Mouse (Mus musculus) stomach, embryonic 15.5 days (tissue): ENCODE results near the gene Pdzrn3. TPM values are rescaled to one million over a fixed set of nuclear protein-coding genes. Genes with fewer than 3 reads are reported as not detected.

Experiments used
- ATAC-seq: fragments of 200-750 bp; cut with Nextera tagmentation; 2 replicates; pipeline ENCODE4 v1.8.0; 2017; ENCODE audit warnings: low read depth, moderate number of reproducible peaks, moderate TSS enrichment; ENCODE audit not compliant: insufficient read depth, low FRiP score
- H3K27ac ChIP-seq: fragments of 300-500 bp; sonication (generic); 2 replicates; pipeline ENCODE4 v1.5.1; 2015; ENCODE audit warnings: mild to moderate bottlenecking, inconsistent platforms
- H3K27me3 ChIP-seq: fragments of 300-500 bp; sonication (generic); replicated peaks from 2 replicates; pipeline ENCODE4 v1.6.1; 2015; ENCODE audit warnings: inconsistent platforms
- H3K36me3 ChIP-seq: fragments of 300-500 bp; sonication (generic); 2 replicates; pipeline ENCODE4 v1.6.1; 2015; ENCODE audit warnings: inconsistent platforms
- H3K4me1 ChIP-seq: fragments of 300-500 bp; sonication (generic); 2 replicates; pipeline ENCODE4 v1.6.1; 2015; ENCODE audit warnings: inconsistent platforms
- H3K4me2 ChIP-seq: fragments of 300-500 bp; sonication (generic); 2 replicates; pipeline ENCODE4 v1.6.1; 2015; ENCODE audit warnings: mild to moderate bottlenecking, inconsistent platforms
- H3K4me3 ChIP-seq: fragments of 300-500 bp; sonication (generic); replicated peaks from 2 replicates; pipeline ENCODE4 v1.5.1; 2015; ENCODE audit warnings: inconsistent platforms
- H3K9ac ChIP-seq: fragments of 300-500 bp; sonication (generic); 2 replicates; pipeline ENCODE4 v1.6.1; 2015; ENCODE audit warnings: inconsistent platforms
- H3K9me3 ChIP-seq: fragments of 300-500 bp; sonication (generic); 2 replicates; pipeline ENCODE4 v1.6.1; 2016; ENCODE audit warnings: inconsistent platforms
- WGBS: fragments of 180-500 bp; shearing (Covaris S2); methylation state at CpG from one replicate; pipeline ENCODE4 v1.1.7; 2015; 5-methylcytosine and 5-hydroxymethylcytosine counted together
- polyA plus RNA-seq: library from polyadenylated mRNA; unstranded; fragments of >200 nt; fragmentation: Nextera tagmentation; extraction: Ambion mirVana; gene quantifications from 2 replicates; pipeline ENCODE4 v1.2.1, GENCODE M21; 2015

Pdzrn3 gene
- polyA plus RNA-seq, 1 experiment from 2014 or later: 12.5 TPM

DNA sequence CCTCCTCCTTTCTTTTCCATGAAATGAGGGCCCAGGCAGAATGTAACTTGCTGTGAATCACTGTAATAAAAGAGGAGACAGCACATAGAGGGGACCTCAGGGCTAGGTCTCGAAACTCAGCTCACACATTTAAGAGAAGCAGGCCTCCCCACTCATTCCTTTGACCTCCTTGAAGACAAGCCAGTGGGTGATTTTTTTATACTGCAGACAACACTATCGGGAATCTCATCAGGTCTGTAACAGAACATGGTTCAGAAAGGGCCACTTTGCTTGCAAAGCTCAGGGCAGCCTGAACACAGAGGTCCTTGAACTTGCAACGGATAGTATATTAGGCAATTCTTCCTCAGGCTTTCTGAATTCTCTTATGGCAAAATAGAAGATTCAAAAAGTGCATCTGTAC is 93.8 kb downstream of the Pdzrn3 start:
- H3K27ac ChIP-seq: peak overlapping the region; percentile 17; the same call in 1 of the 2 replicates

DNA sequence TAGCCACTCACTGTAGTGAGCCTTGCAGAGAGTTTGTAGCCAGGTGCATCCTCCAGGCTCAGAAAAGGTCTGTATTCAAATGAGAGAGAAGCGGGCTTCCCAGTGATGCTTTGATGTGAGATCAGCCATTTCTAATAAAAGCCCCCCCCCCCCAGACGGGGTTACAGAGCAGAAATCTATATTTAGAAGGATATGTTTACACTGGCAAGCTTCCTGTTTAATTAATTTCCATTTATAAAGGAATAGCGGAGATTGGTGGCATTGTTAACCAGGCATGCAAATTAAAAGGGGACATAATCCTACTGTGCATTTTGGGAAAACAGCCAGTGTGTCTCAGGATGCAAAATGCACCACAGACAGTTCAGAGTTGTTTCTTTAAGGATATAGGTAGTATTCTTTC is 96.1 kb downstream of the Pdzrn3 start:
- 36% methylated on average over 3 of the region's 3 CpGs for WGBS
- Histone ChIP-seq H3K27me3 (no peaks in the 10 kb centered on the region), H3K9ac (no peak overlapping the region), H3K4me1 (peaks cover 26% of the 10 kb centered on the region; the same call in 1 of the 2 replicates), H3K9me3 (no peaks in the 10 kb centered on the region), H3K27ac (0 out of 2 replicates have a peak overlapping the region, but pooled peaks have one; percentile 37), H3K36me3 (no peaks in the 10 kb centered on the region), H3K4me2 (no peak overlapping the region), H3K4me3 (no peak overlapping the region)
- no peak for ATAC-seq

More for the DNA sequence above, 93.8 kb downstream of the Pdzrn3 start:
- ATAC-seq: no peak
- no peaks in the 10 kb centered on the region for H3K9me3 ChIP-seq
- peaks cover 19% of the 10 kb centered on the region; the same call in 1 of the 2 replicates for H3K4me1 ChIP-seq
- no peaks in the 10 kb centered on the region for H3K27me3 ChIP-seq
- H3K9ac ChIP-seq: no peak overlapping the region
- no peak overlapping the region for H3K4me2 ChIP-seq
- H3K4me3 ChIP-seq: no peak overlapping the region
- 54% methylated on average over 3 of the region's 3 CpGs for WGBS
- H3K36me3 ChIP-seq: no peaks in the 10 kb centered on the region

DNA sequence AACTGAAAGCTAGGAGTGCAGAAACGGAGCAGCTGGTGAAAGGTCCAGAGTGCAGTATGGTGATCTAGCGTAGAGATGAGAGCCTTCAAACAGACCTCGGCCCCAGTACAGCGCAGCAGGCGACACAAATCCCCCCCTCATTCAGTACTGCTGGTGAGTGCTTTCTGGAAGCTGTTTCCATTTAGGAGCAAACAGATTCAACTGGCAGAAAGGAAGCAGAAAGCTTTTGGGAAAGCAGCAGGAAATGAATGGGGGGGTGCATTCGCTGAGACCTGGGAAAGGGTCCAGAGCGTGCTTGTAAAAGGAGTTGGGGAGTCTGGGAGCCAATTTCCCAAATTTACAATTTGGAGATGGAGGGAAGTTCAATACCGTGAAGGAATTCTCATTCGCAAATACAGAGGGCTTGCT is 96.9 kb downstream of the Pdzrn3 start:
- peak overlapping the region; percentile 19; the same call in 1 of the 2 replicates for H3K4me2 ChIP-seq
- H3K36me3 ChIP-seq: no peaks in the 10 kb centered on the region
- H3K4me3 ChIP-seq: no peak overlapping the region
- ATAC-seq: peak; percentile 56; the same call in 1 of the 2 replicates
- no peaks in the 10 kb centered on the region for H3K9me3 ChIP-seq
- H3K27ac ChIP-seq: peak overlapping the region; percentile 65
- peaks cover 26% of the 10 kb centered on the region; the same call in 1 of the 2 replicates for H3K4me1 ChIP-seq
- 34% methylated on average over 9 of the region's 9 CpGs for WGBS
- H3K9ac ChIP-seq: no peak overlapping the region
- H3K27me3 ChIP-seq: no peaks in the 10 kb centered on the region

DNA sequence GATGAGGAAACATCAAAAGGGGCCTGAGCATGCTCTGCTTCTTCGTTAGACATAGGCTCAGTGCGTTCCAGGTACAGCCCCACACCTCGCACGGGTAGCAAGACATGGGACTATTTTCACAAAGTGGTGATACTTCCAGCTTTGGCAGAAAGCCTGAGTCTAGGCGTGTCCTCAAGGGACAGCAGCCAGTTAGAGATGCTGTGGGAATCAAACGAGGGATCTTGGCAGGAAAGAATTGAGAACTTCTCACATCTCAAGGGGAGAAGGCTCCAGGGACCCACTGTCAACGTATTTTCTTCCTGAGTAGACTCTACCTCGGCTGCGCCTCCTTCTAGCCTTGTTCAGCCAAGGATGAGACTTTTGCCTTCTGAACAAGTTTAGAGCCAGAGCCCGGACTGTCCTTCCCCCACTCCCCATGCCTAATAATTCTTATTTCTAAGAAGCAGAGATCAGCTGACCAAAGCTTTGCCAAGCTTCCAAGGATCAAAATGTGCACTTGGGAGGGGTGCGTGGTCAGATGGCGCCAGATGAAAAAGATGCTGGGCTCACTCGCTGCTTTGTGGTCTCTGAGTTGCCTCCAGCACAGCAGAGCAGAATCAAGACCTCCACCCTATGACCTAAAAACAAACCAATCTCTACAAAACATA is 99.3 kb downstream of the Pdzrn3 start:
- Histone ChIP-seq H3K9me3 (no peaks in the 10 kb centered on the region), H3K4me3 (no peak overlapping the region), H3K27me3 (no peaks in the 10 kb centered on the region), H3K9ac (no peak overlapping the region), H3K36me3 (no peaks in the 10 kb centered on the region), H3K27ac (peak overlapping the region; percentile 35; the same call in 1 of the 2 replicates), H3K4me1 (peaks cover 25% of the 10 kb centered on the region; the same call in 1 of the 2 replicates), H3K4me2 (no peak overlapping the region)
- WGBS: 70% methylated on average over 13 of the region's 13 CpGs
- ATAC-seq: no peak

DNA sequence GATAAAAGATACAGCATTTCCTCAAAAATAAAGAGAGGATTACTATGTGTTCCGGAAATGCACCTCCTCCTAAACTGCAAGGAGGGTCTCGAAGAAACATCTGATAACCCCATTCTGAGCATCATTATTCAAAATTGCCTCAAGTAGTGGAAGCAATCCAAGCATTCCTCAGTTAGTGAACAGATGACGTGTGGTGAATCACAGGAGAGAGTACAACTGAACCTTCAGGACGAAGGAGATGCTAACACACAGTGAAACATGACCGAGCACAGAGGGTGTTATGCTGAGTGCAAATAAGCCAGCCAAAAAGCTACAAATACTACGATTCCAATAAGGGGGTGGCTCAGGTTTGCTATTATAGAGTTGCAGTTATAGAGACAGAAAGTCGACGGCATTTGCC is 101.4 kb downstream of the Pdzrn3 start:
- Histone ChIP-seq H3K4me2 (no peak overlapping the region), H3K9me3 (no peaks in the 10 kb centered on the region), H3K4me1 (peaks cover 35% of the 10 kb centered on the region), H3K4me3 (no peak overlapping the region), H3K36me3 (no peaks in the 10 kb centered on the region), H3K27ac (no peak overlapping the region), H3K9ac (no peak overlapping the region), H3K27me3 (no peaks in the 10 kb centered on the region)
- ATAC-seq: no peak
- 60% methylated on average over 8 of the region's 8 CpGs for WGBS

DNA sequence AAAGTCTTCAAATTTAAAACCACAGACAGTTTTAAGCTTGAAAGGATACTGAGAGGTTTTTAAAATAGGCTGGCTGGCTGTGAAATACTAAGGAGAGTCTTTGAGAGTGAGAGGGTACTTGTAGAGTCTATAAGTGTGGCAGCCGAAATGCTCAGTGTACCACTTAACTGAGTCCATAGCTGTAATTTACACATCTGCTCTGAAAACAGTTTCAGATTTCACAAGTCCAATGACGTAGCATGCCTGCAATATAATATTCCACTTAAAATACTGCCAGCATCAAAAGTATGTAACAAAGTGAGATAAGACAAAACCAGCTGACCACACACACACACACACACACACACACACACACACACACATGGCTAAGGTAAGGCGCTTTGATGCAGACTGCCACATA is 101.9 kb downstream of the Pdzrn3 start:
- Histone ChIP-seq H3K4me3 (no peak overlapping the region), H3K4me2 (no peak overlapping the region), H3K27ac (no peak overlapping the region), H3K36me3 (no peaks in the 10 kb centered on the region), H3K9ac (no peak overlapping the region), H3K4me1 (peaks cover 36% of the 10 kb centered on the region), H3K27me3 (no peaks in the 10 kb centered on the region), H3K9me3 (no peaks in the 10 kb centered on the region)
- 80% methylated on average over 3 of the region's 3 CpGs for WGBS
- ATAC-seq: no peak

DNA sequence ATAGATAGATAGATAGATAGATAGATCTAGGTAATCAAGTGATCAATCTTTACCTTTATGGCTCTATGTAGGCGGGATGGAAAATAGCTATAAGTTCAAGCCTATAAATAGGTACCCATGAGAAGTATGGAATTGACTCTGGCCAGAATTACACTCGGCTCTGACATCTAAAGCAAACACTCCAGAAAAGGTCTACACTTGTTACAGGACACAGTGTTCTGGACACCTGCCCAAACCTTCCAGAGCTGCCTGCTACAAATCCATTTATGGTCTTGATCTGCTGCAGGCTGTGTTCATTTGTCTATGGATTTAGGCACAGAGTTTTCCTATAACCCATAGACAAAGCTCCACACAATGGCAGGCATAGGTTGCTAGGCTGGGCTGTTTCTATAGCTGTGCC is 102.9 kb downstream of the Pdzrn3 start:
- H3K4me3 ChIP-seq: no peak overlapping the region
- H3K4me1 ChIP-seq: peaks cover 42% of the 10 kb centered on the region
- 54% methylated on average over 2 of the region's 2 CpGs for WGBS
- ATAC-seq: no peak
- H3K9me3 ChIP-seq: no peaks in the 10 kb centered on the region
- no peaks in the 10 kb centered on the region for H3K36me3 ChIP-seq
- H3K9ac ChIP-seq: no peak overlapping the region
- H3K27ac ChIP-seq: peak overlapping the region; percentile 74
- no peak overlapping the region for H3K4me2 ChIP-seq
- no peaks in the 10 kb centered on the region for H3K27me3 ChIP-seq

DNA sequence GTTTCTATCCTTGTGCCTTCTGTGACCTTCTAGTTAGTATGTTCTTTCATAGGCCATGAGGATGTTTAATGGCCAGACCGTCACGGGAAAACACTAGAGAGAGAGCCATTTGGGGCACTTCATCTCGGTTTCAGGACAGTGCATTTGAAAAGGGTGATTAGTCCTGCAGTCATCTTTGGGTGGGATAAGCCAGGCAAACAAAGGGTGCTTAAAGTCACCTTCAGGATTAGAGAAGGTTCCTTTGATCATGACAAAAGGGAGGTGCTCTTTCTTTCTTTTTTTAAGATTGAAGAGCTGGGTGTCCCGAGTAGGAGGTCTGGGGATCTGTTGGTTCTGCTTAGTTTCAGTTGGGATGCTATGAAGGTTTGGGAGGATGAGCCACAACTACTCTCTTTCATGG is 105.4 kb downstream of the Pdzrn3 start:
- peaks cover 52% of the 10 kb centered on the region for H3K4me1 ChIP-seq
- no peaks in the 10 kb centered on the region for H3K36me3 ChIP-seq
- H3K4me2 ChIP-seq: peak overlapping the region; percentile 34; the same call in 1 of the 2 replicates
- no peaks in the 10 kb centered on the region for H3K27me3 ChIP-seq
- peak overlapping the region; percentile 17; the same call in 1 of the 2 replicates for H3K27ac ChIP-seq
- ATAC-seq: no peak
- no peak overlapping the region for H3K4me3 ChIP-seq
- WGBS: 22% methylated on average over 4 of the region's 4 CpGs
- no peak overlapping the region for H3K9ac ChIP-seq
- no peaks in the 10 kb centered on the region for H3K9me3 ChIP-seq

DNA sequence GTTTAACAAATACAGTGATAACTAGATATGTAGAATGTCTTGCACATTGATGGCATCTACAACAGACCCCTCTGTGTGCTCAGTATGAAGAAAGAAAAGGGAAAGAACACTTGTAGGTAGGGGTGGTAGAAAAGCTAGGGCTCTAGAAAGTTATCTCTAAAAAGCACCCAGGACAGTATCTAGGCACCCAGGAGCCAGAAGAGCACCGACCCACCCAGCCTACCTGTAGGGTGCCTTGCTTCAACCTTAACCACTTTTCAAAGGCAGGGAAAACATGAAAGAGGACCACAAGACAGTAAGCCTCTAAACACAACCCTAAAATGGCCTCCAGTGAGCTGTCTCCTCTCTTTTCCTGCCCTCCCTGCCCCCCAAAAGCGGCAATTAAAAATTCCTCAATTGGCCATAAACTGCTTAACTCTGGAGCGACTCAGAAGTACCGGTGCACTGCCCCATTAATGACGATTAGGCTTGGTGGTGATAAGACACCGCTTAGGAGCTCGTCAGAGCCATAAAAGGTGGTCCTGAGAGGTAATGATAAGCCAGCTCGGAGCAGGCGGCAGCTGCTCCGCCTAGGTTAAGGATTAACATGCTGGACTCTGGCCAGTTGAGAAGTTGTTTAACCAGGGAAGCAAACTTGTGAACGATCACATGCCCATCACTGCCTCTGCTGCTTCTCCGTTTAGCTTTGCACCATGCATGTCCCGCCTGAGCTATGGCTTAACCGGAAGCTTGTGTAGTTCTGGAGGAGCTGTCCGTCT is 106.1 kb downstream of the Pdzrn3 start:
- peak overlapping the region; percentile 34 for H3K4me2 ChIP-seq
- H3K9ac ChIP-seq: no peak overlapping the region
- ATAC-seq: peak; percentile 89
- H3K9me3 ChIP-seq: no peaks in the 10 kb centered on the region
- no peak overlapping the region for H3K4me3 ChIP-seq
- peaks cover 52% of the 10 kb centered on the region for H3K4me1 ChIP-seq
- peak overlapping the region; percentile 76 for H3K27ac ChIP-seq
- WGBS: 20% methylated on average over 15 of the region's 15 CpGs
- no peaks in the 10 kb centered on the region for H3K27me3 ChIP-seq
- H3K36me3 ChIP-seq: no peaks in the 10 kb centered on the region

DNA sequence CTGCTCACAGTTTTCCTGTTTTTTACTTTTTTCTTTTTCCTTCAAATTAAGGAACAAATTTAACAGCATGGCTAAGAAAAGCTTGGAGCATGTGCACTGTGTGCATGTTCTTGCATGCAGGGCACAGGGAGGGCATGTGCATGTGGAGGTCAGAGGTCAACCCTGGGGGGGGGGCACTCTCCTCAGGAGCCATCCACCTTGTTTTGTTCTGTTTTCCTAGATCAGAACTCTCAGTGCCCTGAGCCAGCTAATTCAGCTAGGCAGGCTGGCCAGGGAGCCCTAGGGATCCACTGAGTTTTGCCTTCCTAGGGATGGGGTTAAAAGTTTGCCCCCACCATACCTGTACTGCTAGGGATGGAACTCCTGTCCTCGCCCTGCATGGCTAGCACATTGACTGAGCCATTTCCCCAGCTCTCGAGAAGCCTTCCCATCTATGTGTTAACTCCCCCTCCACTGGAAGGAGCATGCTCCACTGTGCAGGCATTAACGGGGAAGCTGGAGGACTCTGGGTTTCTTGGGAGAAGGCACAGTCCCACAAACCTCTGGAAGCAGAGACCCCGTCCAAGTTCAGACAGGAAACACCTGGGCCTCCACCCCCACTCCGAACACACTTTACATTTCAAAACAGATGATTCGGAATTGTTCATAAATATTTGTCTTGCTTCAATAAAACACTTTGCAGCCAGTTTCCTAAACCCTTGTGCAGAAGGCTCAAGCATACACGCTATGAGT is 107.4 kb downstream of the Pdzrn3 start:
- peak overlapping the region; percentile 76 for H3K27ac ChIP-seq
- H3K36me3 ChIP-seq: no peaks in the 10 kb centered on the region
- no peak overlapping the region for H3K4me3 ChIP-seq
- 25% methylated on average over 7 of the region's 7 CpGs for WGBS
- peaks cover 52% of the 10 kb centered on the region for H3K4me1 ChIP-seq
- H3K4me2 ChIP-seq: 0 out of 2 replicates have a peak overlapping the region, but pooled peaks have one; percentile 9
- no peak; the same call in 1 of the 2 replicates for ATAC-seq
- H3K9ac ChIP-seq: no peak overlapping the region
- no peaks in the 10 kb centered on the region for H3K9me3 ChIP-seq
- no peaks in the 10 kb centered on the region for H3K27me3 ChIP-seq

DNA sequence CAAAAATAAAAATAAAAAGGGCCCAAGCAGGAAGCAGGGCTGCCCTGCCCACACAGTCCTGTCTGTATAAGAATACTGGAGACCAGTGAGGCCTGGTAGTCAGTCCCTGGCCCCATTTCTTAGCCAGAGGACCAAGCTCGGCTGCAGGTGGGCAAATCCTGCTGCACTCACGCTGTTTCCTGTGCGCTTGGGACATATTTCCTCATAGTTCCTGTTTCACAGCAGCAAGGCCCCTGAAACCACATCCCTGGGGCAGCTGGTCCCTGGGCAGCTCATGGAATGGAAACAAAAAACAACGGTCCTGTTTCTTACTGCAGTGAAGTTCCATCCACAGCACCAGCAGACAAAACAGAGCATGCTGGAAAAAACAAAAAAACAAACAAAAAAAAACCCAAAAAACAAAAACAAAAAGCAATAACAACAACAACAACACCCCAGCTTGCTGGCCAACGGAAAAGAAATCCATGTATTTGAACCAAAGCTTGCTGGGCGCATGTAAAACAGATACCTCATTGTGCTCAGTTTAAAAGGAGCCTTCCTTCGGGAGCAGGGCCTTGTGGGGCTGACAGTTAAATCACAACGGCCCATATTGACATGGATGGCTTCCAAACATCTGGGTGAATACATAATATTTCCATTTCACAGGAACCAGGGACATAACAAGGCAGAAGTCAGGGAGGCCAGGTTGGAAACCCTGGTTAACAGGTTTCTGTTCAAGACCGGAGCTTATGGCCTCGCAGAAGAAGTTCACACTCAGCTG is 108.2 kb downstream of the Pdzrn3 start:
- Histone ChIP-seq H3K27ac (peak overlapping the region; percentile 76; the same call in 1 of the 2 replicates), H3K4me3 (no peak overlapping the region), H3K36me3 (no peaks in the 10 kb centered on the region), H3K27me3 (no peaks in the 10 kb centered on the region), H3K9me3 (no peaks in the 10 kb centered on the region), H3K4me2 (no peak overlapping the region), H3K4me1 (peaks cover 48% of the 10 kb centered on the region), H3K9ac (no peak overlapping the region)
- ATAC-seq: no peak
- 55% methylated on average over 10 of the region's 10 CpGs for WGBS
